Mouse (Mus musculus) hindbrain, embryonic 10.5 days (tissue): ENCODE results near the gene Kifap3. TPM values are rescaled to one million over a fixed set of nuclear protein-coding genes. Genes with fewer than 3 reads are reported as not detected.

ENCODE experiments used
- DNase-seq: peaks from one replicate; pipeline ENCODE4 v3.0.0-alpha.2; 2017; ENCODE audit warnings: low spot score
- H3K27ac ChIP-seq: fragments of 300-500 bp; sonication (generic); 2 replicates; pipeline ENCODE4 v1.5.1; 2016; ENCODE audit warnings: mild to moderate bottlenecking, moderate library complexity
- H3K27me3 ChIP-seq: fragments of 300-500 bp; sonication (generic); 2 replicates; pipeline ENCODE4 v1.6.1; 2016; ENCODE audit warnings: mild to moderate bottlenecking; ENCODE audit not compliant: poor library complexity, insufficient read depth, severe bottlenecking
- H3K36me3 ChIP-seq: fragments of 300-500 bp; sonication (generic); 2 replicates; pipeline ENCODE4 v1.6.1; 2016; ENCODE audit warnings: mild to moderate bottlenecking, moderate library complexity
- H3K4me1 ChIP-seq: fragments of 300-500 bp; sonication (generic); replicated peaks from 2 replicates; pipeline ENCODE4 v1.6.1; 2016; ENCODE audit warnings: mild to moderate bottlenecking
- H3K4me3 ChIP-seq: fragments of 300-500 bp; sonication (generic); 2 replicates; pipeline ENCODE4 v1.5.1; 2016; ENCODE audit warnings: mild to moderate bottlenecking, moderate library complexity
- H3K9me3 ChIP-seq: fragments of 300-500 bp; sonication (generic); 2 replicates; pipeline ENCODE4 v1.6.1; 2016; ENCODE audit warnings: mild to moderate bottlenecking, moderate library complexity
- WGBS: fragments of 180-500 bp; shearing (Covaris S2); methylation state at CpG from one replicate; pipeline ENCODE4 v1.1.7; 2016; 5-methylcytosine and 5-hydroxymethylcytosine counted together
- polyA plus RNA-seq: library from polyadenylated mRNA; unstranded; fragments of >200 nt; fragmentation: Nextera tagmentation; extraction: Ambion mirVana; gene quantifications from 2 replicates; pipeline ENCODE4 v1.2.1, GENCODE M21; 2016

Gene Kifap3
- polyA plus RNA-seq, 1 experiment from 2014 or later = 36.9 TPM

GRCm38 (mm10) chr1:163934591-163934990 is 155.2 kb downstream of the Kifap3 start:
- no peaks in the 10 kb centered on the region for H3K9me3 ChIP-seq
- no peak overlapping the region for H3K27ac ChIP-seq
- DNase-seq = no peak
- H3K27me3 ChIP-seq = no peaks in the 10 kb centered on the region
- H3K4me1 ChIP-seq = peaks cover 13% of the 10 kb centered on the region
- peaks cover 62% of the 10 kb centered on the region for H3K36me3 ChIP-seq
- WGBS = 91% methylated on average over 2 of the region's 2 CpGs
- H3K4me3 ChIP-seq = no peak overlapping the region

- 72% methylated on average over 6 of the region's 6 CpGs for WGBS
- Histone ChIP-seq H3K4me1 (no peaks in the 10 kb centered on the region), H3K36me3 (peaks cover 95% of the 10 kb centered on the region), H3K9me3 (no peaks in the 10 kb centered on the region), H3K4me3 (no peak overlapping the region), H3K27me3 (no peaks in the 10 kb centered on the region), H3K27ac (no peak overlapping the region)
- DNase-seq = no peak
Observed at GRCm38 (mm10) chr1:163942056-163942455, 162.7 kb downstream of the Kifap3 start.

- Histone ChIP-seq H3K9me3 (no peaks in the 10 kb centered on the region), H3K27me3 (no peaks in the 10 kb centered on the region), H3K27ac (no peak overlapping the region), H3K36me3 (peaks cover 97% of the 10 kb centered on the region), H3K4me1 (no peaks in the 10 kb centered on the region), H3K4me3 (no peak overlapping the region)
- no peak for DNase-seq
- WGBS = 89% methylated on average over 2 of the region's 2 CpGs
Observed at GRCm38 (mm10) chr1:163953396-163953795, 174.0 kb downstream of the Kifap3 start.

GRCm38 (mm10) chr1:163958036-163958435 is 178.7 kb downstream of the Kifap3 start:
- Histone ChIP-seq H3K27me3 (no peaks in the 10 kb centered on the region), H3K9me3 (no peaks in the 10 kb centered on the region), H3K4me3 (no peak overlapping the region), H3K4me1 (no peaks in the 10 kb centered on the region), H3K36me3 (peaks cover 92% of the 10 kb centered on the region), H3K27ac (no peak overlapping the region)
- DNase-seq = no peak
- 92% methylated on average over 3 of the region's 3 CpGs for WGBS

GRCm38 (mm10) chr1:163964008-163964689 is 184.8 kb downstream of the Kifap3 start:
- 90% methylated on average over 10 of the region's 10 CpGs for WGBS
- Histone ChIP-seq H3K9me3 (no peaks in the 10 kb centered on the region), H3K4me3 (no peak overlapping the region), H3K27me3 (no peaks in the 10 kb centered on the region), H3K27ac (no peak overlapping the region), H3K36me3 (peaks cover 74% of the 10 kb centered on the region), H3K4me1 (no peaks in the 10 kb centered on the region)
- DNase-seq = no peak

Other genes with a start within 250 kb of the Kifap3 start
- 0.22 and 0.44 TPM in 2 replicates for gene Mettl11b, start 54.4 kb upstream of the Kifap3 start, polyA plus RNA-seq
- 16.0 and 17.6 TPM in 2 replicates for gene Scyl3, start 149.5 kb downstream of the Kifap3 start, polyA plus RNA-seq
- gene BC055324, start 215.2 kb downstream of the Kifap3 start, polyA plus RNA-seq = 27.2 and 37.8 TPM in 2 replicates
- 8.7 and 10.3 TPM in 2 replicates for gene Mettl18, start 215.3 kb downstream of the Kifap3 start, polyA plus RNA-seq